Mouse (Mus musculus) c-Kit-positive CD71-positive TER-119-negative erythroid progenitor cells, embryonic 14.5 days (primary cell): ENCODE results near the gene Ssr1.

Experiments used
- DNase-seq: peaks from one replicate; pipeline ENCODE4 v3.0.0-alpha.2; 2013; ENCODE audit warnings: low read depth

Ssr1 gene

GRCm38 (mm10) chr13:37980346-37980745 is 13.7 kb downstream of the Ssr1 start:
- DNase-seq, result no peak

GRCm38 (mm10) chr13:37979506-37979905 is 14.5 kb downstream of the Ssr1 start:
- no peak for DNase-seq

- no peak for DNase-seq
Observed at GRCm38 (mm10) chr13:37974731-37975130, 19.3 kb downstream of the Ssr1 start.

GRCm38 (mm10) chr13:37974036-37974435 is 20.0 kb downstream of the Ssr1 start:
- no peak for DNase-seq

DNA sequence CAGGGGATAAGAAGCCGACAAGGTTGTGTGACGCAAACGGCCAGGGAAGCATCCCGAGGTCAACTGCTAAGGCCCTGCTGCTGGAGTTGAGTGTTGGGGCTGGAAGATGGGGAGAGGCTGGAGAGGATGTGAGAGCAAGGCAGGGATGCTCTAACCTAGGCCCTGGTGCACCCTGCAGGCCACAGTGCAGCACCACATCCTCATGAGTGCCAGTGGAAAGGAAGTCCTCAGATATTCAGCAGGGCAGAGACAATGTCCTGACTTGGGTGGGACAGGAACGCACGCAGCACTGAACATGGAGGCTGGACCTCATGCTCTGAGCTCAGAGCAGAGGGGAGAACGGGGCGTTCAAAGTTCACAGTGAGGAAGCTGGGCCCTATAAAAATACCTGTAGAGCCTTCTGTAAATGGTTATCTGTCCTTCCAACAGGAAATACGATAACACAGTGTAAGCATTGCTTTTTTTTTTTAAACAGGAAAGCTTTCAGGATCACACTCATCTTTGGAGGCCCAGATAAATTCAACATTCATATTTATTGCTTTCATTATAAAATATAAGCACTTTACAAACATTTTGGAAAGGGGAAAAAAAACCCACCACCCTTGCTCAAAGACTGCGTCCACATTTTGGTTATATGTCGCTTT is 23.0 kb downstream of the Ssr1 start:
- DNase-seq, result no peak

DNA sequence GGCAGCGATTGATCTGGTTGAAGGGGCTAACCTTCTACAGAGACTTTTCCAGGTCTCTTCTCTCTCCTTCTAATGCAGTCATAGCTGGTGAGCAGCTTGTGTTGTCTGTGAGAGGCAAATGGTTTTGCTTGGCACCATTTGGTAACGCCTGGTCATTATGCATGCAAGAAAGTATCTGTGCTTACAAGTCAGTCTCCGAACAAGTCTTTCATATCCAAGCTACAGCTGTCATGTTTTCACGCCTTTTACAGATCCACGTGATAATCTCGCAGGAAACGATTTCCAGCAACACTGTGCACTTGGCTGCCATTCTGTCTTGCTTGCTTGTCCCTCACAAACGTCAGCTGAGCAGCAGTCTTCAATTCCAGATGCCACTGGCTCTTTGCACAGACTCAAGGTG is 24.0 kb downstream of the Ssr1 start:
- DNase-seq, result no peak

DNA sequence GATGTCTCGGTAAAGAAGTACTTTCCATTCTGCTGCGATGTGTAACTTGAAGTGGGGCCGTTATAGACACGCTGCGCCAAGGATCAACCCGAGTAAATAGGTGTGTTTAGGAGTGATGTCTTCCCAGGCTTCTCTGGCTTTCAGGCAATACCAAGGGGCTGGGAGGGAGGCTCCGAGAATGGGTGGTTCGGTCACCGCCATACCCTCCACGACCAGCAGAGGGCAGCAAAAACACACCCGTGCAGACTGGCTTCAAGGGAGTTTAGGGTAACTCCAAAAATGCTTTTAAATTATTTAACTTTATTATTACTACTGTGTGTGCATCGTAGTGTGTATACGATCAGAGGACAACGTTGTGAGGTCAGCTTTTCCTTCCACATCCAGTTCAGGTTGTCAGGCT is 24.7 kb downstream of the Ssr1 start:
- peak; percentile 75 for DNase-seq

- DNase-seq, result no peak
Observed at GRCm38 (mm10) chr13:37967565-37967964, 26.5 kb downstream of the Ssr1 start.

GRCm38 (mm10) chr13:37967052-37967437 is 27.0 kb downstream of the Ssr1 start:
- no peak for DNase-seq

GRCm38 (mm10) chr13:37966256-37967051 is 27.6 kb downstream of the Ssr1 start:
- no peak for DNase-seq

- DNase-seq, result peak; percentile 90
Observed at GRCm38 (mm10) chr13:37965126-37965914, 28.7 kb downstream of the Ssr1 start.

GRCm38 (mm10) chr13:37964128-37965087 is 29.6 kb downstream of the Ssr1 start:
- no peak for DNase-seq

DNA sequence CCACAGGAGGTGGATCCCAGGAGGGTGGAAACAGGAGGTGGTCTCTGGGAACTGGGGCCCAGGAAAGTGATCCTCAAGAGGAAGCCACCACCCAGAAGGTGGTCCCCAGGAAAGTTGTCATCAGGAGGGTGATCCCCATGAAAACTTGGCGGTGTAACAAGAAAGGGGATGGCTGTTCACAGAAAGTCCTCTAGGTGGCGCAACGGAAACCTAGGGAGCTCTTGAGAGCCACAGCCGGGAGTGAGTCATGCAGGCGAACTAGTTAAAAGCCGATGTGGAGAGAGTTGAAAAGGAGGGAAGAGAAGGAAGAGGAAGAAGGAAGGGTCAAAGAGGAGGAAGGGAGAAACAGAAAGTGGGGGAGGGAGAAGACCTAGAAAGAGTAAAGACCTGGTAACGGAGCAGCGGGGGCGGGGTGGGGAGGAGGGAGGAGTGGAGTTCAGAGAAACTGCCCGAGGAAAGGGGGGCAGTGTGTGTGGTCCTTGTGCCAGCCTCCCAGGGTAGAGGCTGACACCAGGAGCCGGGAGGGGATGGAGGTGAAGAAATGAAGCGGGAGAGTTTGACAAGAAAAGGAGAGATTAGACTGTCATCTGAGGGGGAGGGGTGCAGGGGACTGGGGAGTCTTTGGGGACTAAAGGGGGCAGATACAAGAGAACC is 30.5 kb downstream of the Ssr1 start:
- peak; percentile 88 for DNase-seq

- DNase-seq, result no peak
Observed at GRCm38 (mm10) chr13:37962541-37962940, 31.5 kb downstream of the Ssr1 start.

DNA sequence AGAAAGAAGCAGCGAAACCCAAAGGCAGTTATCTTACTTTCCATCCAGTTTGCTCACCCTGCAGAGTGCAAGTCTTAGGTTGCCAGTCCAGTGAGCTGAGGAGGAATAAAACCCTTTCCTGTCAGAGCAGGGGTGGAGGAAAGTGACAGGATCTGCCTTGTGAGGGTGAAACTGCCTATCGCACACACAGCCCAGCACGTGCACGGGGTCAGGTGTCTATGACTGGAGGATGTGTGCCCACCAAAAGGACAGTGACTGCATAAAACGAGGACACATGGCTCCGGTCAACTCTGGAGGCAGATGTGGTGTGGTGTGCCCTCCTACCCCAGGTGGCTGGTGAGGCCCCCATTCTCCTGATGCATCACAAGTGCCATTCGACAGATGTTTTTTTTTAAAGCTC is 34.1 kb downstream of the Ssr1 start:
- DNase-seq, result no peak

- DNase-seq, result no peak
Observed at GRCm38 (mm10) chr13:37959239-37959907, 34.6 kb downstream of the Ssr1 start.

DNA sequence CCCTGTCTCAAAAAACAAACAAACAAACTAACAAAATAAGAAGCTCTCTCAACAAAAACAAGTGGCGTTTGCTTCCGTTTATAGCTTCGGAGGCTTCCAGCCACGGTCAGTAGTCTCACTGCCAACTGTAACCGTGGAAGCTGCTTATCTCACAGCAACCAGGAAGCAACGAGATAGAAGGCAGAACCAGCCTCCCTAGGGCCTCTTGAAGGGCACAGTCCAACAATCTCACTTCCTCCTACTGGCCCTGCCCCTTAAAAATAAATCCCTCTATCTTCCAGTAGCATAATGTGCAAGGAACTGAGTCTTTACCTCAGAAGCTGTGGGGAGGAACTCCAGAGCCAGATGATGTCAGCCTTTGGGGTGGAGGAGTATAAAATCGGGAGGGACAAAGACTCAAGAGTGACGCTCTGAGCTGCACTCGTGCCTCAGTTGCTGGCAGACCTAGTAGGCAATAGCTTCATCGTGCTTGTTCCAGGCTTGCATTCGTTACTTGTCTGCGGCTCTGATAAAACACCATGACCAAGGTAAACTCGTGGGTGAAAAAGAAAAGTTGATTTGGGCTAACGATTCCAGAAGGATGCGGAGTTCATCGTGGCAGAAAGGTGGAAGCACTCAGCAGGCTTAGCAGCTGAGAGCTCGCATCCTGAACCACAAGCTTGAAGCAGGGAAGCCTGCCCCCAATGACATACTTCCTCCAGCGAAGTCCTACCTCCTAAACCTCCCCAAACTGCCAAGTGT is 35.3 kb downstream of the Ssr1 start:
- peak; percentile 70 for DNase-seq

- no peak for DNase-seq
Observed at GRCm38 (mm10) chr13:37954318-37954717, 39.7 kb downstream of the Ssr1 start.

DNA sequence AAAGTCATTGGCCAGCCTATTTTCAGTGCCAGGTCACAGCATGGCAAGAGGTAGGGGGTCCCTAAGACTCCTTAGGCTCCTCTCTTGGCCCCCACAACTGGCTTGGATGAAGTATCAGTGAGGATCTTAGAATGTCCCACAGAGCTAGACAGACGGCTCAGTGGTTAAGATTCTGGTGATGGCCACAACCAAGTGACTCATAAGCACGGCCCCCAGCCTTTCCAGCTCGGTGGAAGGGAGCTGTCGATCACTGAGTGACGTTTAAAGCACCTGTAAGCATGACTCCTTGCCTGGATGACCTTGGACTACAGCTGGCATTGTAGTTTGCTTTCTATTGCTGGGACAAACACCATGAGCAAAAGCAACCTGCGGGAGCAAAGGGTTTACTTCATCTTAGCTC is 41.0 kb downstream of the Ssr1 start:
- no peak for DNase-seq

- DNase-seq, result no peak
Observed at GRCm38 (mm10) chr13:37946734-37947133, 47.3 kb downstream of the Ssr1 start.
